Mouse (Mus musculus) effector memory CD4-positive, alpha-beta T cell, adult 5 months (primary cell): ENCODE measurements around the gene Guca1a. TPM values are rescaled to one million over a fixed set of nuclear protein-coding genes. Genes with fewer than 3 reads are reported as not detected.

Experiments used
- polyA plus RNA-seq: library from polyadenylated mRNA; unstranded; fragments of 100-300 nt; shearing (Covaris generic); gene quantifications from one replicate; pipeline ENCODE4 v1.2.1, GENCODE M21; 2017

Gene Guca1a
- not detected for polyA plus RNA-seq

GRCm38 (mm10) chr17:47400451-47400850 lies at the start of gene Guca1a:
TSS of gene Guca1a (minus strand) at chr17:47400584.

DNA sequence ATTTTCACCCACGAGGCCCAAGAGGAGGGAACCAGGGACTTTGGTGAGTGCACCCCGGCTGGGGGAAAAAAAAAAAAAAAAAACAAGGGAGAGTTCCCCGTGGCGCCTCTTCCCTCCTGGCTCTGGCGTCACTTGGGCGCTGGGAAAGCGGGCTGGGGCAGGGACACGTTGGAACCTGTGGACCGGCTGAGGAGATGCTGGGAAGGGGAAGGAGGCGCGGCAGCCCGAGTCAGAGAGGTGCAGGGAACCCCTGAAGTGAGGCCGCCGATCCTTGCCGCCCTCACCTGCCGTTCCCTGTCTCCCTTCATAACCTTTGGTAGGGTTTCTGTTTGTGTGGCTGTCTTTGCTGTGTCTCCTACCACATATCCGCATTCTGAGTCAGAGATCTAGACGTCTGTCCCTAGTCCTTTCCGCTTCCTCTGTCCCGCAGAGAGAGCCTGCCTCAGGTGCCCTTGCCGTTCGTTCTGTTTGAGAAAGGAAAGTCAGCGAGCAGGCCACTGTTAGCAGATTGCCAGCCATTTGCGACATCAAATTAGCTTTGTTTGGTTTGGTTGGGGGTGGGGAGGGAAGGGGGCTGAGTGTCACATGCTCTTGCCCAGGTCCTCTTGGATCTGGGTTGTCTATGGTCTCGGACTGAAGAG lies 36.6 kb upstream of the Guca1a start, which contains the start of gene 1700001C19Rik:
1700001C19Rik (minus strand) TSS at position 470 of the 641 bp plus-strand sequence.

DNA sequence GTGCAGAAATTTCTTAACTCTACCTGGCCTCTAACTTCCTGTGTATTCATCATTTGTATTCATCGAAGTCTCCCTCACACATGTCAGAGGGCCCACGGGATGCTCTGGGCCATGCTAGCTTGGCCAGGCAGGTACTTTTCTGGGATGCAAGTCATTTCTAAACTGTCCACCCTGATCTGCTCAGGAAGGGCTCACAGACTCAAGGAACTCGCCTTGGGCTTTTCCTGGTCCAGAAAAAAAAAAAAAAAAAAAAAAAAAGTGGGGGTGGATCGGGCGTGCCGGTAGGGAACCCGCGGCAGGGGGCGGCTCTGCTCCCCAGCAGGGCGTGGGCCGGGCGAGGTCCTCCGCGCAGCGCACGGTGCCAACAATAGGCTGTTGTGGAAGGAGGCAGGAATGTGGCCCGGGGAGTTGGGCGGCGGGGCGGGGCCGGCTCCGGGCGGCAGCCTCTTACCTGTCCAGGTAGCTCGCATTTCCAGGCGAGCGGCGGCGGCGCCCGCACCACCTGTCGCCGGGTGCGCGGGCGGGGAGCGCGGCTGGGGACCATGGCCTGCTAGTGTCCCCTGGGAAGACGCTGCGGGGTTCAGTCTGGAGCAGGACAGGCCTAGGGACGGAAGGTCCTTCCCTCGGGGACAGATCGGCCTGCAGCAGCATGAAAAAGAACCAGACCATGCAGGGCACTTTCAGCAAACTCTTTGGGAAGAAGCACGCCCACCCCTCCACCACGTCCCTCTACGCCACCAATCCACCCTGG lies 35.9 kb upstream of the Guca1a start, which contains the start of gene AI661453:
AI661453 (plus strand) TSS at position 460 of the 751 bp plus-strand sequence.

DNA sequence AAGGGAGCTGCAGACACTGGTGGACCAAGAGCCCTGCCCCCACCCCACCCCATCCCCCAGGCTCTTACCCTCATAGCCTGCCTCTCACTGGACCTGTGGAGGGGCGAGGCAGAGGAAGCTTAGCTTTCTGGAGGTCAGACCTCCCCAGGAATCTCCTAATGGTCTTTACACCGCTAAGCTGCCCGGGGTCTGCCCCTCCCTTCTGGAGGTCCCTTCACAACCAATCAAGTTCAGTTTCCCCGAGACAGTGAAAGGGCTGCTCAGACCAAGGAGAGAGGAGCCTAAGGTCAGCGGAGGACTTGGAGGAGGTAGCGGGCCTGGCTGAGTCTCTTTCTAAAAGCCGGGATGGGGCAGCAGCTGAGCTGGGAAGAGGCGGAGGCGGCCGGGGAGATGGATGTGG lies 15.2 kb downstream of the Guca1a start, which contains the start of gene Guca1b:
Guca1b (plus strand) TSS at position 249 of the 400 bp plus-strand sequence.

GRCm38 (mm10) chr17:47368401-47369086 lies 31.8 kb downstream of the Guca1a start, which contains the start of gene Mrps10:
TSS of gene Mrps10 (plus strand) at chr17:47368887.

Other genes with a start within 250 kb of the Guca1a start
- gene Mrps10, start 31.7 kb downstream of the Guca1a start, polyA plus RNA-seq, result 24.6 TPM
- gene Guca1b, start 15.2 kb downstream of the Guca1a start, polyA plus RNA-seq, result 1.0 TPM
- not detected for gene AI661453, start 36.0 kb upstream of the Guca1a start, polyA plus RNA-seq
- not detected for gene 1700001C19Rik, start 36.8 kb upstream of the Guca1a start, polyA plus RNA-seq
- 52.6 TPM for gene Taf8, start 101.7 kb upstream of the Guca1a start, polyA plus RNA-seq
- 245 TPM for gene Ccnd3, start 104.5 kb upstream of the Guca1a start, polyA plus RNA-seq
- 30.8 TPM for gene Bysl, start 210.9 kb upstream of the Guca1a start, polyA plus RNA-seq
- gene Med20, start 211.0 kb upstream of the Guca1a start, polyA plus RNA-seq, result 53.4 TPM
- 1.6 TPM for gene Gm20517, start 211.0 kb upstream of the Guca1a start, polyA plus RNA-seq
- 3.2 TPM for gene Usp49, start 230.1 kb upstream of the Guca1a start, polyA plus RNA-seq